Comparison of ENCODE assay signal across 9 mouse cellular contexts in genomic region chr7:110865038-110865437, GRCm38 (mm10). TPM values are rescaled to one million over a fixed set of nuclear protein-coding genes. Genes with fewer than 3 reads are reported as not detected.
A peak's percentile ranks its signal among the peaks of the same experiment; 100 is the strongest.
DNase-seq lines count a peak whose midpoint lies in the region; ATAC-seq and TF ChIP-seq lines count a peak whose summit lies in the region.
"Had no signal": no experiment of that assay in that cellular context is flagged by ENCODE, and none has a peak within 500 bp of the region (broad histone marks: within the 10 kb centered on the region; RNA-seq: fewer than 3 reads in every experiment).

No protein-coding gene starts in this region.

- no peaks in the 10 kb centered on the region for H3K9me3 ChIP-seq in intestine, postnatal 0 days (ENCODE audit: control insufficient read depth)

- no peaks in the 10 kb centered on the region for H3K27me3 ChIP-seq in intestine, postnatal 0 days (replicated peaks; ENCODE audit: control insufficient read depth, insufficient read depth, low read length)

- DNase-seq in right cerebral cortex, postnatal 4 days, result peak; percentile 7
- no peak for DNase-seq in right cerebral cortex, adult 2 months (ENCODE audit: low spot score in 2 of 2)
- peak; percentile 50 for DNase-seq in lung, postnatal 36 days
- peak; percentile 69 for DNase-seq in yolk sac, embryonic 10.5 days (ENCODE audit: low spot score)
- DNase-seq in adrenal gland, adult 8-10 months, result no peak
- no peak for DNase-seq in frontal cortex, postnatal 36 days (ENCODE audit: low spot score in 2 of 2)
- DNase-seq: cerebellum, postnatal 25 days had no signal

- no peaks in the 10 kb centered on the region for H3K36me3 ChIP-seq in intestine, postnatal 0 days (ENCODE audit: control insufficient read depth, insufficient read depth)

- peak overlapping the region; percentile 4; the same call in 1 of the 2 replicates for H3K4me2 ChIP-seq in intestine, postnatal 0 days (replicated peaks; ENCODE audit: low read depth)

- H3K4me1 ChIP-seq in intestine, postnatal 0 days (replicated peaks; ENCODE audit: control insufficient read depth, insufficient read depth, low read length), result peaks cover 12% of the 10 kb centered on the region

- 24% methylated on average over 10 of the region's 10 CpGs for WGBS in intestine, postnatal 0 days

- peak overlapping the region; percentile 58; the same call in 1 of the 2 replicates for H3K27ac ChIP-seq in intestine, postnatal 0 days (ENCODE audit: low read depth, low read length)

- ATAC-seq in intestine, postnatal 0 days, result peak; percentile 44; the same call in 1 of the 2 replicates
- ATAC-seq in megakaryocyte, adult 5-6 weeks (ENCODE audit: poor library complexity, severe bottlenecking), result no peak

- H3K9ac ChIP-seq in intestine, postnatal 0 days (ENCODE audit: low read depth, low read length), result no peak overlapping the region

- H3K4me3 ChIP-seq in intestine, postnatal 0 days (ENCODE audit: low read depth, low read length), result no peak overlapping the region

- TF ChIP-seq CTCF in intestine, postnatal 0 days (IDR thresholded peaks at IDR 0.05; ENCODE audit: low read depth), result no peak

RNA-seq across cellular contexts. Expression of gene Lyve1, which starts 2.0 kb away (rescaled TPM):
- polyA plus RNA-seq in intestine, postnatal 0 days (2015; fragmentation: Nextera tagmentation; extraction: Ambion mirVana), result 26.9 and 29.9 TPM in 2 replicates
- 10 to 100 TPM in 1 of 4 experiments, 1 to 10 TPM in 3; 1.9 to 12.4 (median 7.3) TPM for total RNA-seq in adrenal gland, adult 8-10 months (2022)
- total RNA-seq in megakaryocyte, adult 5-6 weeks (2015), result 1.1 and 1.2 TPM in 2 replicates
- total RNA-seq in megakaryocyte, adult 5-6 weeks (2017), result 0.92 and 0.98 TPM in 2 replicates

RNA-seq across cellular contexts. Expression of gene Rnf141, which starts 20.8 kb away (rescaled TPM):
- 31.0 and 33.5 TPM in 2 replicates for polyA plus RNA-seq in intestine, postnatal 0 days (2015; fragmentation: Nextera tagmentation; extraction: Ambion mirVana)
- total RNA-seq in adrenal gland, adult 8-10 months (2022), result 10 to 100 TPM; 62.0 to 88.2 (median 80.4) TPM
- 31.6 and 36.3 TPM in 2 replicates for total RNA-seq in megakaryocyte, adult 5-6 weeks (2015)
- 28.7 and 39.0 TPM in 2 replicates for total RNA-seq in megakaryocyte, adult 5-6 weeks (2017)

Comparison
In these comparisons a context has a peak if more than half of its experiments do, and no peak if none do; other contexts are left out.
1. DNase-seq: peak in right cerebral cortex, postnatal 4 days (single experiment), lung, postnatal 36 days (single experiment) and yolk sac, embryonic 10.5 days (single experiment); none in right cerebral cortex, adult 2 months (0 of 2), adrenal gland, adult 8-10 months (single experiment) and frontal cortex, postnatal 36 days (0 of 2).